Mouse (Mus musculus) brain, embryonic 14.5 days (tissue): ENCODE data around the gene Alpk1.

Source experiments
- CTCF ChIP-seq: fragments of 200-500 bp; IDR thresholded peaks from 2 replicates; pipeline ENCODE4 v1.5.1; 2012; ENCODE audit warnings: inconsistent platforms, mild to moderate bottlenecking, moderate library complexity, borderline replicate concordance; ENCODE audit not compliant: insufficient read depth, insufficient read length; ENCODE audit errors: extremely low read depth
- POLR2A ChIP-seq: fragments of 200-500 bp; IDR thresholded peaks from 2 replicates; pipeline ENCODE4 v1.6.1; 2012; ENCODE audit warnings: mild to moderate bottlenecking, inconsistent platforms, borderline replicate concordance; ENCODE audit not compliant: poor library complexity, insufficient read depth, insufficient read length, severe bottlenecking; ENCODE audit errors: extremely low read depth

- TF ChIP-seq POLR2A (no peak), CTCF (no peak)
Measured at GRCm38 (mm10) chr3:127627151-127627955, 153.0 kb downstream of the Alpk1 start.
